ENCODE assay signal across 25 mouse cellular contexts in the genomic region with DNA sequence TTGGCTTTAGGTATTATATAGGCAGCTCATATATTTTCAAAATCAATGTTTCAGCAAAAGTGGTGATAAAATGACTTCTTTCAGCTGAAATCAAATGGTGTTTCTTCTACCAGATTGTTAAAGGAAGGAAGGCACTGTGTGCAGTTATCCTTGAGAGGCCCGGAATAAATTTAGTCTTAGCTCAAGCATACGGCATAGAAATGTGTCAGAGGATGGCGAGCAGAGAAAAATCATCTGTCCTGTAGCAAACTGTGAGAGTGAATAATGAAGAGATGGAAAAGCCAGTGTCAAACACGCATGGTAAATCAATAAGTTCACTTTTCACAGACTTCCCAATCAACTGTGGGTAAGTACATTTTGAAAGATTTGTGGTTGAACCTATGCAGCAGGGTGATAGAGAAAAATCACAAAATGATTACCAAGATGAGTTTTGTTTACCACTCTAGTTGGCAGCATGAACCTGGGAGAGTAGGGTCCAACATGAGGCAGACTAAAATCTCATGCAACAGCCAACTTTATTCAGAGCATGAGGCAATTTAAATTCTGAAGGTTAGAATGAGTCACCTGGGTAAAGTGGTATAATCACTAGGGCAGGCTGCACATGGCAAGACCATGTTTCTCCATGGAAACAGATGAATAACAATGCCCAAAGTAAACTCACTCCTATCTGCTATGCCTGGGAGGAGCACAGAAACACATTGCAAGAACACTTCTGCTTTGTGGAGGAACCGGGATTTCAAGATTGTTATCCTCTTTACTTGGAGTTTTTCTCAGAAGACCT. TPM values are rescaled to one million over a fixed set of nuclear protein-coding genes. Genes with fewer than 3 reads are reported as not detected.
DNase-seq lines count a peak whose midpoint lies in the region; ATAC-seq and TF ChIP-seq lines count a peak whose summit lies in the region.
"Had no signal": no experiment of that assay in that cellular context is flagged by ENCODE, and none has a peak within 500 bp of the region (broad histone marks: within the 10 kb centered on the region; RNA-seq: fewer than 3 reads in every experiment).

No protein-coding gene starts in this region.

- H3K4me3 ChIP-seq in forebrain, postnatal 0 days (ENCODE audit: low read depth, low read length) = no peak overlapping the region
- no peak overlapping the region for H3K4me3 ChIP-seq in forebrain, embryonic 15.5 days
- no peak overlapping the region for H3K4me3 ChIP-seq in lung, adult 2 months (replicated peaks; ENCODE audit: extremely low read depth, low read depth, low read length)
- no peak overlapping the region for H3K4me3 ChIP-seq in kidney, embryonic 15.5 days (replicated peaks)
- H3K4me3 ChIP-seq: embryonic facial prominence, embryonic 15.5 days; erythroblast, embryonic 14.5 days; forebrain, embryonic 10.5 days; gastrocnemius, adult 2 months; heart, embryonic 12.5 days; hindbrain, embryonic 10.5 days; intestine, embryonic 15.5 days had no signal

- H3K9me3 ChIP-seq in forebrain, postnatal 0 days (ENCODE audit: low read length) = no peaks in the 10 kb centered on the region
- H3K9me3 ChIP-seq in forebrain, embryonic 15.5 days = no peaks in the 10 kb centered on the region
- H3K9me3 ChIP-seq in kidney, embryonic 15.5 days (replicated peaks) = no peaks in the 10 kb centered on the region
- H3K9me3 ChIP-seq: embryonic facial prominence, embryonic 15.5 days; forebrain, embryonic 10.5 days; G1E; hindbrain, embryonic 10.5 days; intestine, embryonic 15.5 days had no signal

- TF ChIP-seq POLR2A in lung, adult 2 months (IDR thresholded peaks at IDR 0.05; ENCODE audit: borderline replicate concordance, extremely low read depth, low read depth, low read length) = no peak

- no peak overlapping the region for H3K9ac ChIP-seq in forebrain, postnatal 0 days
- no peak overlapping the region for H3K9ac ChIP-seq in forebrain, embryonic 15.5 days (replicated peaks)
- no peak overlapping the region for H3K9ac ChIP-seq in kidney, embryonic 15.5 days
- H3K9ac ChIP-seq: embryonic facial prominence, embryonic 15.5 days; heart, embryonic 12.5 days; hindbrain, embryonic 14.5 days; intestine, embryonic 15.5 days had no signal

- peak; percentile 31 for DNase-seq in forebrain, postnatal 0 days
- DNase-seq in lung, postnatal 36 days = peak; percentile 16
- no peak for DNase-seq in lung, adult 2 months
- DNase-seq in adrenal gland, postnatal 25 days = peak; percentile 3
- DNase-seq in telencephalon, adult 2 months (ENCODE audit: low read depth, low spot score) = peak; percentile 33
- DNase-seq in thymus, postnatal 36 days = no peak
- DNase-seq: B cell, adult 2 months; cerebellum, adult 2 months; cerebellum, postnatal 14 days; embryo, embryonic 11 days; gastrocnemius, adult 2 months; gastrocnemius, postnatal 25 days had no signal

- TF ChIP-seq CTCF in forebrain, postnatal 0 days (IDR thresholded peaks at IDR 0.05; ENCODE audit: low read depth) = no peak
- TF ChIP-seq CTCF in lung, adult 2 months (IDR thresholded peaks at IDR 0.05; ENCODE audit: insufficient read depth, low read length) = no peak

- WGBS in forebrain, postnatal 0 days = 69% methylated on average over 5 of the region's 5 CpGs
- WGBS in forebrain, embryonic 15.5 days = 88% methylated on average over 5 of the region's 5 CpGs
- 81% methylated on average over 5 of the region's 5 CpGs for WGBS in lung, adult 2 months
- 83% methylated on average over 5 of the region's 5 CpGs for WGBS in kidney, embryonic 15.5 days

- no peaks in the 10 kb centered on the region; the same call in 1 of the 2 replicates for H3K27me3 ChIP-seq in forebrain, postnatal 0 days (ENCODE audit: insufficient read depth, low read length)
- no peaks in the 10 kb centered on the region for H3K27me3 ChIP-seq in forebrain, embryonic 15.5 days
- H3K27me3 ChIP-seq in kidney, embryonic 15.5 days = no peaks in the 10 kb centered on the region
- H3K27me3 ChIP-seq: embryonic facial prominence, embryonic 15.5 days; heart, embryonic 12.5 days; intestine, embryonic 15.5 days had no signal

- no peak overlapping the region for H3K27ac ChIP-seq in forebrain, postnatal 0 days (ENCODE audit: low read depth, low read length)
- H3K27ac ChIP-seq in forebrain, embryonic 15.5 days (replicated peaks) = no peak overlapping the region
- H3K27ac ChIP-seq in kidney, embryonic 15.5 days = no peak overlapping the region
- H3K27ac ChIP-seq: embryonic facial prominence, embryonic 15.5 days; forebrain, embryonic 10.5 days; gastrocnemius, adult 2 months; hindbrain, embryonic 10.5 days; hindbrain, embryonic 14.5 days; intestine, embryonic 15.5 days had no signal

- no peaks in the 10 kb centered on the region for H3K4me1 ChIP-seq in forebrain, postnatal 0 days (ENCODE audit: insufficient read depth)
- peaks cover 9% of the 10 kb centered on the region; the same call in 1 of the 2 replicates for H3K4me1 ChIP-seq in forebrain, embryonic 15.5 days
- H3K4me1 ChIP-seq in lung, adult 2 months (ENCODE audit: control insufficient read depth, insufficient read depth, low read length) = no peaks in the 10 kb centered on the region
- no peaks in the 10 kb centered on the region for H3K4me1 ChIP-seq in kidney, embryonic 15.5 days
- H3K4me1 ChIP-seq: forebrain, embryonic 10.5 days; hindbrain, embryonic 10.5 days; intestine, embryonic 15.5 days had no signal

- H3K4me2 ChIP-seq in forebrain, postnatal 0 days (ENCODE audit: low read depth) = no peak overlapping the region
- H3K4me2 ChIP-seq in forebrain, embryonic 15.5 days (replicated peaks) = no peak overlapping the region
- no peak overlapping the region for H3K4me2 ChIP-seq in kidney, embryonic 15.5 days
- H3K4me2 ChIP-seq: embryonic facial prominence, embryonic 15.5 days; heart, embryonic 12.5 days; hindbrain, embryonic 14.5 days; intestine, embryonic 15.5 days had no signal

- H3K36me3 ChIP-seq in forebrain, postnatal 0 days (ENCODE audit: insufficient read depth) = no peaks in the 10 kb centered on the region
- no peaks in the 10 kb centered on the region for H3K36me3 ChIP-seq in forebrain, embryonic 15.5 days
- no peaks in the 10 kb centered on the region for H3K36me3 ChIP-seq in kidney, embryonic 15.5 days
- H3K36me3 ChIP-seq: embryonic facial prominence, embryonic 15.5 days; forebrain, embryonic 10.5 days; G1E; heart, embryonic 12.5 days; hindbrain, embryonic 10.5 days; intestine, embryonic 15.5 days had no signal

- ATAC-seq in forebrain, postnatal 0 days = peak; percentile 71
- no peak for ATAC-seq in forebrain, embryonic 15.5 days (replicated peaks)
- no peak for ATAC-seq in kidney, embryonic 15.5 days (replicated peaks; ENCODE audit: low FRiP score)
- ATAC-seq: activated CD4-positive, CD25-positive, alpha-beta regulatory T cell, adult 4 months; CD4-positive, CD25-positive, alpha-beta regulatory T cell, adult 4 months; intestine, embryonic 15.5 days; Patski had no signal

RNA-seq across cellular contexts. Expression of a gene that starts 55.7 kb away (rescaled TPM):
- 3.1 and 3.5 TPM in 2 replicates for total RNA-seq in forebrain, postnatal 0 days (2014; rRNA removed)
- 0.18 and 0.28 TPM in 2 replicates for polyA plus RNA-seq in forebrain, postnatal 0 days (2015; fragmentation: Nextera tagmentation; extraction: Ambion mirVana)
- polyA plus RNA-seq in forebrain, embryonic 15.5 days (2015; fragmentation: Nextera tagmentation; extraction: Ambion mirVana) = 0.37 and 0.53 TPM in 2 replicates
- polyA plus RNA-seq in lung, adult 2 months (2012; rRNA removed) = 0.75 and 1.2 TPM in 2 replicates
- total RNA-seq in adrenal gland, postnatal 25 days (2021) = 6.3 and 7.4 TPM in 2 replicates
- polyA plus RNA-seq in kidney, embryonic 15.5 days (2015; fragmentation: Nextera tagmentation; extraction: Ambion mirVana) = 0.14 and 0.31 TPM in 2 replicates
- polyA plus RNA-seq: CD4-positive, CD25-positive, alpha-beta regulatory T cell, adult 4 months; erythroblast, embryonic 14.5 days; forebrain, embryonic 10.5 days had no signal

Comparison
In these comparisons a context has a peak if more than half of its experiments do, and no peak if none do; other contexts are left out.
1. DNase-seq: peak in forebrain, postnatal 0 days (single experiment), lung, postnatal 36 days (single experiment), adrenal gland, postnatal 25 days (single experiment) and telencephalon, adult 2 months (single experiment); none in lung, adult 2 months (single experiment) and thymus, postnatal 36 days (0 of 2).